ENCODE assay signal across 7 mouse cellular contexts in genomic region chr9:120360397-120361177, GRCm38 (mm10). TPM values are rescaled to one million over a fixed set of nuclear protein-coding genes. Genes with fewer than 3 reads are reported as not detected.
DNase-seq lines count a peak whose midpoint lies in the region; ATAC-seq and TF ChIP-seq lines count a peak whose summit lies in the region.

No protein-coding gene starts in this region.

- H3K36me3 ChIP-seq in hindbrain, embryonic 15.5 days = no peaks in the 10 kb centered on the region
- H3K36me3 ChIP-seq in midbrain, postnatal 0 days (ENCODE audit: insufficient read depth, low read length) = no peaks in the 10 kb centered on the region

- no peak overlapping the region for H3K4me2 ChIP-seq in hindbrain, embryonic 15.5 days
- H3K4me2 ChIP-seq in midbrain, postnatal 0 days (ENCODE audit: low read depth, low read length, poor library complexity, severe bottlenecking) = no peak overlapping the region

- peak; percentile 92 for DNase-seq in adipocyte (ENCODE audit: low spot score)
- peak; percentile 85 for DNase-seq in brain, adult 2 months (ENCODE audit: low read depth, low spot score)
- DNase-seq in gastrocnemius, adult 18-20 months (ENCODE audit: low spot score) = peak; percentile 72
- peak; percentile 57 to 71 for DNase-seq in left cerebral cortex, adult 8-10 months (ENCODE audit: low spot score in 2 of 2)
- DNase-seq in midbrain, postnatal 0 days (ENCODE audit: low spot score) = peak; percentile 80

- H3K27me3 ChIP-seq in hindbrain, embryonic 15.5 days = no peaks in the 10 kb centered on the region
- no peaks in the 10 kb centered on the region for H3K27me3 ChIP-seq in midbrain, postnatal 0 days (ENCODE audit: insufficient read depth, low read length)

- H3K4me3 ChIP-seq in hindbrain, embryonic 15.5 days = no peak overlapping the region
- H3K4me3 ChIP-seq in midbrain, postnatal 0 days (ENCODE audit: low read depth, low read length) = no peak overlapping the region

- no peaks in the 10 kb centered on the region for H3K9me3 ChIP-seq in hindbrain, embryonic 15.5 days
- H3K9me3 ChIP-seq in midbrain, postnatal 0 days (ENCODE audit: low read length) = no peaks in the 10 kb centered on the region

- peak; percentile 80 for ATAC-seq in hindbrain, embryonic 15.5 days (ENCODE audit: low FRiP score, low read depth)
- ATAC-seq in midbrain, postnatal 0 days (ENCODE audit: low FRiP score) = peak; percentile 47; the same call in 1 of the 2 replicates
- ATAC-seq in inflammation-experienced regulatory T-cells, adult 6 months = no peak

- no peak for TF ChIP-seq CTCF in midbrain, postnatal 0 days (IDR thresholded peaks at IDR 0.05)

- H3K27ac ChIP-seq in hindbrain, embryonic 15.5 days (replicated peaks) = peak overlapping the region; percentile 68
- H3K27ac ChIP-seq in midbrain, postnatal 0 days (ENCODE audit: low read depth, low read length) = peak overlapping the region; percentile 73

- peaks cover 3% of the 10 kb centered on the region; the same call in 1 of the 2 replicates for H3K4me1 ChIP-seq in hindbrain, embryonic 15.5 days (replicated peaks)
- no peaks in the 10 kb centered on the region for H3K4me1 ChIP-seq in midbrain, postnatal 0 days (ENCODE audit: insufficient read depth, low read length)

- 55% methylated on average over 14 of the region's 14 CpGs for WGBS in hindbrain, embryonic 15.5 days
- 67% methylated on average over 14 of the region's 14 CpGs for WGBS in midbrain, postnatal 0 days

- H3K9ac ChIP-seq in hindbrain, embryonic 15.5 days = no peak overlapping the region
- no peak overlapping the region for H3K9ac ChIP-seq in midbrain, postnatal 0 days (replicated peaks; ENCODE audit: low read length, poor library complexity, severe bottlenecking)

RNA-seq across cellular contexts. Expression of gene Myrip, which starts 59.3 kb away (rescaled TPM):
- 1 to 10 TPM in 1 of 2 experiments, under 1 TPM in 1; 1.00 to 1.3 TPM for total RNA-seq in gastrocnemius, adult 18-20 months (2021)
- 8.1 and 8.8 TPM in 2 replicates for polyA plus RNA-seq in hindbrain, embryonic 15.5 days (2015; fragmentation: Nextera tagmentation; extraction: Ambion mirVana)
- 10 to 100 TPM; 63.9 to 73.0 (median 68.2) TPM for total RNA-seq in left cerebral cortex, adult 8-10 months (2022)
- 19.6 and 25.6 TPM in 2 replicates for total RNA-seq in midbrain, postnatal 0 days (2014; rRNA removed)
- 6.8 and 7.0 TPM in 2 replicates for polyA plus RNA-seq in midbrain, postnatal 0 days (2015; fragmentation: Nextera tagmentation; extraction: Ambion mirVana)
- not detected for polyA plus RNA-seq in inflammation-experienced regulatory T-cells, adult 6 months (2017; shearing (Covaris generic))
